Mouse (Mus musculus) CH12.LX (cell line): ENCODE measurements around the gene Tubb2b. TPM values are rescaled to one million over a fixed set of nuclear protein-coding genes. Genes with fewer than 3 reads are reported as not detected.

Source experiments
- DNase-seq: peaks from one replicate; pipeline ENCODE4 v3.0.0-alpha.2; 2013; ENCODE audit errors: extremely low read depth
- H3K27ac ChIP-seq: 2 replicates; pipeline ENCODE4 v1.5.1; 2012; ENCODE audit warnings: low read depth, mild to moderate bottlenecking, control low read depth, moderate library complexity; ENCODE audit not compliant: insufficient read depth
- H3K27me3 ChIP-seq: replicated peaks from 2 replicates; pipeline ENCODE3; 2012; ENCODE audit warnings: inconsistent platforms
- H3K36me3 ChIP-seq, 2 experiments: replicated peaks in 1 of 2; 2 replicates each; pipeline versions ENCODE3 to v1.6.1; 2012; ENCODE audit warnings: inconsistent platforms in 1 of 2, low read length in 1 of 2, mild to moderate bottlenecking in 1 of 2, mixed read lengths in 1 of 2, moderate library complexity in 1 of 2; ENCODE audit not compliant: control insufficient read depth in 1 of 2, insufficient read depth in 1 of 2
- H3K4me1 ChIP-seq, 2 experiments: 2 replicates each; pipeline ENCODE4 v1.6.1; 2012; ENCODE audit warnings: inconsistent platforms in 1 of 2, moderate library complexity in 1 of 2; ENCODE audit not compliant: insufficient read depth in 2 of 2, control insufficient read depth in 1 of 2
- H3K4me2 ChIP-seq: 2 replicates; pipeline ENCODE4 v1.6.1; 2012; ENCODE audit warnings: low read depth, mild to moderate bottlenecking, control low read depth; ENCODE audit not compliant: poor library complexity, insufficient read depth, severe bottlenecking
- H3K4me3 ChIP-seq, 3 experiments: fragments of 150-350 bp in 1 of 3; sonication (generic) in 1 of 3; replicated peaks in 1 of 3; 2 replicates each; pipeline versions ENCODE3 to v1.5.1; 2011 to 2012; ENCODE audit warnings: low read depth in 2 of 3, low read length in 2 of 3, mild to moderate bottlenecking in 2 of 3, moderate library complexity in 2 of 3, control low read depth in 1 of 3, improper control_type of control experiment in 1 of 3, inconsistent platforms in 1 of 3, mixed read lengths in 1 of 3; ENCODE audit not compliant: poor library complexity in 1 of 3
- H3K79me2 ChIP-seq: replicated peaks from 2 replicates; pipeline ENCODE4 v1.6.1; 2012; ENCODE audit warnings: mild to moderate bottlenecking, moderate library complexity; ENCODE audit not compliant: control insufficient read depth, poor library complexity, insufficient read depth, severe bottlenecking; ENCODE audit errors: extremely low read depth
- H3K9ac ChIP-seq: 2 replicates; pipeline ENCODE4 v1.6.1; 2012; ENCODE audit warnings: low read depth, mild to moderate bottlenecking, control low read depth, moderate library complexity; ENCODE audit not compliant: insufficient read depth
- H3K9me3 ChIP-seq: replicated peaks from 2 replicates; pipeline ENCODE3; 2012; ENCODE audit warnings: low read length, inconsistent platforms, mixed read lengths
- BHLHE40 ChIP-seq: IDR thresholded peaks from 2 replicates; pipeline ENCODE4 v1.6.1; 2011; ENCODE audit warnings: mild to moderate bottlenecking, low read depth, low read length, improper control_type of control experiment
- CTCF ChIP-seq, 2 experiments: IDR thresholded peaks in 1 of 2; conservative IDR thresholded peaks in 1 of 2; 2 replicates each; pipeline ENCODE4 v1.5.1; 2011 to 2012; ENCODE audit warnings: low read depth in 2 of 2, low read length in 2 of 2, improper control_type of control experiment in 1 of 2, inconsistent platforms in 1 of 2, mild to moderate bottlenecking in 1 of 2, moderate library complexity in 1 of 2
- E2F4 ChIP-seq: IDR thresholded peaks from 2 replicates; pipeline ENCODE4 v1.6.1; 2011; ENCODE audit warnings: low read depth, low read length, improper control_type of control experiment; ENCODE audit not compliant: insufficient replicate concordance
- ELF1 ChIP-seq: IDR thresholded peaks from 2 replicates; pipeline ENCODE4 v1.6.1; 2014; ENCODE audit warnings: low read depth, mild to moderate bottlenecking, inconsistent platforms, low read length, improper control_type of control experiment
- EP300 ChIP-seq: IDR thresholded peaks from 2 replicates; pipeline ENCODE4 v1.6.1; 2011; ENCODE audit warnings: low read length, improper control_type of control experiment
- ETS1 ChIP-seq: conservative IDR thresholded peaks from 2 replicates; pipeline ENCODE4 v1.6.1; 2012; ENCODE audit warnings: low read depth, mild to moderate bottlenecking, inconsistent platforms, low read length, improper control_type of control experiment, moderate library complexity
- GABPA ChIP-seq: IDR thresholded peaks from 2 replicates; pipeline ENCODE4 v1.6.1; 2012; ENCODE audit warnings: low read depth, low read length, improper control_type of control experiment, inconsistent platforms; ENCODE audit not compliant: insufficient replicate concordance
- HCFC1 ChIP-seq: IDR thresholded peaks from 2 replicates; pipeline ENCODE4 v1.6.1; 2012; ENCODE audit warnings: low read depth, mild to moderate bottlenecking, inconsistent platforms, low read length, improper control_type of control experiment
- IRF4 ChIP-seq: IDR thresholded peaks from 2 replicates; pipeline ENCODE4 v1.6.1; 2014; ENCODE audit warnings: low read depth, mild to moderate bottlenecking, inconsistent platforms, low read length, improper control_type of control experiment
- JUND ChIP-seq: conservative IDR thresholded peaks from 2 replicates; pipeline ENCODE4 v1.6.1; 2011; ENCODE audit warnings: low read depth, low read length, improper control_type of control experiment
- KAT2A ChIP-seq: IDR thresholded peaks from 2 replicates; pipeline ENCODE4 v1.6.1; 2012; ENCODE audit warnings: low read length, improper control_type of control experiment, inconsistent platforms; ENCODE audit not compliant: insufficient replicate concordance
- MAX ChIP-seq: IDR thresholded peaks from 2 replicates; pipeline ENCODE4 v1.6.1; 2011; ENCODE audit warnings: low read length, improper control_type of control experiment
- MAZ ChIP-seq: IDR thresholded peaks from 2 replicates; pipeline ENCODE4 v1.6.1; 2012; ENCODE audit warnings: low read depth, mild to moderate bottlenecking, inconsistent platforms, low read length, improper control_type of control experiment, moderate library complexity
- MEF2A ChIP-seq: IDR thresholded peaks from 2 replicates; pipeline ENCODE4 v1.6.1; 2014; ENCODE audit warnings: low read depth, mild to moderate bottlenecking, inconsistent platforms, low read length, improper control_type of control experiment, borderline replicate concordance
- MYC ChIP-seq: IDR thresholded peaks from 2 replicates; pipeline ENCODE4 v1.6.1; 2011; ENCODE audit warnings: low read depth, mild to moderate bottlenecking, improper control_type of control experiment, low read length
- NRF1 ChIP-seq: IDR thresholded peaks from 2 replicates; pipeline ENCODE4 v1.6.1; 2014; ENCODE audit warnings: low read depth, mild to moderate bottlenecking, inconsistent platforms, low read length, improper control_type of control experiment, moderate library complexity
- PAX5 ChIP-seq: IDR thresholded peaks from 2 replicates; pipeline ENCODE4 v1.6.1; 2012; ENCODE audit warnings: low read length, inconsistent platforms, mixed read lengths
- POLR2A ChIP-seq: IDR thresholded peaks from 2 replicates; pipeline ENCODE4 v1.6.1; 2011; ENCODE audit warnings: low read depth, mild to moderate bottlenecking, improper control_type of control experiment, low read length
- POLR2AphosphoS2 ChIP-seq: IDR thresholded peaks from 2 replicates; pipeline ENCODE4 v1.6.1; 2011; ENCODE audit warnings: low read depth, low read length, improper control_type of control experiment
- RAD21 ChIP-seq: IDR thresholded peaks from 2 replicates; pipeline ENCODE4 v1.6.1; 2011; ENCODE audit warnings: low read depth, mild to moderate bottlenecking, low read length, improper control_type of control experiment, moderate library complexity
- RCOR1 ChIP-seq: conservative IDR thresholded peaks from 2 replicates; pipeline ENCODE4 v1.6.1; 2012; ENCODE audit warnings: low read depth, mild to moderate bottlenecking, inconsistent platforms, low read length, improper control_type of control experiment
- SMC3 ChIP-seq: IDR thresholded peaks from 2 replicates; pipeline ENCODE4 v1.6.1; 2011; ENCODE audit warnings: low read depth, low read length, improper control_type of control experiment
- TBP ChIP-seq: conservative IDR thresholded peaks from 2 replicates; pipeline ENCODE4 v1.6.1; 2011; ENCODE audit warnings: low read depth, low read length, improper control_type of control experiment
- TCF12 ChIP-seq: IDR thresholded peaks from 2 replicates; pipeline ENCODE4 v1.6.1; 2014; ENCODE audit warnings: low read depth, mild to moderate bottlenecking, inconsistent platforms, low read length, improper control_type of control experiment
- UBTF ChIP-seq: IDR thresholded peaks from 2 replicates; pipeline ENCODE4 v1.6.1; 2012; ENCODE audit warnings: low read depth, mild to moderate bottlenecking, inconsistent platforms, low read length, improper control_type of control experiment, moderate library complexity
- USF1 ChIP-seq: IDR thresholded peaks from 2 replicates; pipeline ENCODE4 v1.6.1; 2014; ENCODE audit warnings: low read depth, mild to moderate bottlenecking, inconsistent platforms, low read length, improper control_type of control experiment
- USF2 ChIP-seq: conservative IDR thresholded peaks from 2 replicates; pipeline ENCODE4 v1.6.1; 2011; ENCODE audit warnings: low read depth, low read length, improper control_type of control experiment
- ZC3H11A ChIP-seq: IDR thresholded peaks from 2 replicates; pipeline ENCODE4 v1.6.1; 2012; ENCODE audit warnings: low read depth, mild to moderate bottlenecking, inconsistent platforms, low read length, improper control_type of control experiment
- ZKSCAN1 ChIP-seq: IDR thresholded peaks from 2 replicates; pipeline ENCODE4 v1.6.1; 2012; ENCODE audit warnings: low read depth, inconsistent platforms, low read length, improper control_type of control experiment, borderline replicate concordance
- ZNF384 ChIP-seq: IDR thresholded peaks from 2 replicates; pipeline ENCODE4 v1.6.1; 2012; ENCODE audit warnings: low read depth, low read length, improper control_type of control experiment, inconsistent platforms
- dilution Hi-C: fragments of 300-500 bp; cut with MboI; formaldehyde crosslinking; loops from 2 replicates; pipeline ENCODE4 v1.14.3; 2020; ENCODE audit warnings: low sequenced_read_pairs; ENCODE audit not compliant: extremely low pct_unique_long_range_greater_than_20kb, extremely low pct_ligation_motif_present
- in situ Hi-C: fragments of 300-500 bp; cut with MboI; formaldehyde crosslinking; loops from 3 replicates; pipeline ENCODE4 v1.14.3; 2019; ENCODE audit warnings: low sequenced_read_pairs, low pct_ligation_motif_present, low pct_unique_long_range_greater_than_20kb, mixed read lengths
- polyA plus RNA-seq: library from polyadenylated mRNA; unstranded; fragments of >175 nt; gene quantifications from 2 replicates; pipeline ENCODE4 v1.2.1, GENCODE M21; 2012; ENCODE audit warnings: low read depth; ENCODE audit not compliant: insufficient read length
- total RNA-seq, 2 experiments: library from RNA; depleted of rRNA; stranded (reverse); fragments of 300-350 nt in 1 of 2; fragments of >200 nt in 1 of 2; gene quantifications; 2 replicates each; pipeline ENCODE4 v1.2.3; 2012 to 2014

The Tubb2b gene
- total and polyA plus RNA-seq, 3 experiments, result 33.6 to 49.8 (median 38.4) TPM

DNA sequence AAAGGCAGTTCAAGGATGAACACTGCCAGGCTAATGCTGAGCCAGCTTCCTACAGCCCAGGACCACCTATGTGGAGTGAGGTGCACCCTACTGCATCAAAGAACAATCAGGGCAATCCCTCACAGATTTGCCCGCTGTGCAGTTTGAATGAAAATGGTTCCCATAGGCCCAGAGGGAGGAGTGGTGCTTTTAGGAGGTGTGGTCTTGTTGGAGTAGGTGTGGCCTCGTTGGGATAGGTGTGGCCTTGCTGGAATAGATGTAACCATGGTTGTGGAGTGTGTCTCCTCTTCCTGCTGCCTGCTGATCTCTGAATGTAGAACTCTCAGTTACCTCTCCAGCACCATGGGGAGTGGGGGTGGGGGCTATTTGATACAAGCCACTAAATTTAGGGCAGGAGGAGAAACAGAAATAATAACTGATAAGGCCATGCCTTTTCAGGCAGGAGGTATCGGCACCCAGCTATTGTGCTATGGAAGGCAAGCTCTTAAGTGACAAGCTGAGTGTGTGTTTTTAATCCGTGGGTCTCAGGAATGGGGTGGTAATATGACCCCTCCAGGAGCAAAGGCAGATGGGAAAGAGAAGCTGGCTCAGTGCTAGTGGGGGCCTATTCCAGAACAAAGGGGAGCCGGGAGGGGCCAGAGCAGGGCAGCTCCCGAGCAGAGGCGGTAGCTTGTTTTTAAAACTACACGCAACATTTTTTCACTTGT, 26.0 kb upstream of the Tubb2b start:
- Histone ChIP-seq H3K79me2 (no peaks in the 10 kb centered on the region), H3K4me1 (peaks cover 7 to 36% of the 10 kb centered on the region in 2 experiments)
- dilution Hi-C loops, result no loop called here
- no peak for TF ChIP-seq USF1
- TF ChIP-seq ETS1, result no peak
- TF ChIP-seq HCFC1, result no peak
- TF ChIP-seq BHLHE40, result no peak
- no peak for TF ChIP-seq ZKSCAN1
- no peak for TF ChIP-seq NRF1
- TF ChIP-seq SMC3, result no peak
- TF ChIP-seq ZNF384, result no peak
- no peak for TF ChIP-seq USF2
- TF ChIP-seq, all 38 proteins: peak for 0
- DNase-seq, result peak; percentile 69
- Histone ChIP-seq H3K9ac (no peak overlapping the region), H3K9me3 (peaks cover 4% of the 10 kb centered on the region), H3K36me3 (no peaks in the 10 kb centered on the region), H3K27me3 (no peaks in the 10 kb centered on the region), H3K27ac (no peak overlapping the region), H3K4me2 (no peak overlapping the region), H3K4me3 (no peak overlapping the region)
- in situ Hi-C loops, result loop anchor here (10.0 kb wide), 1 partner anchor 201 kb away; no protein-coding TSS in a partner anchor

GRCm38 (mm10) chr13:34154931-34155272, 24.6 kb upstream of the Tubb2b start:
- no peak overlapping the region for H3K9ac ChIP-seq
- no peak overlapping the region for H3K27ac ChIP-seq
- peaks cover 4% of the 10 kb centered on the region for H3K9me3 ChIP-seq
- H3K36me3 ChIP-seq, result no peaks in the 10 kb centered on the region
- in situ Hi-C loops (loop anchor here (10.0 kb wide), 1 partner anchor 200 kb away; no protein-coding TSS in a partner anchor), dilution Hi-C loops (no loop called here)
- H3K4me1 ChIP-seq, result peaks cover 6 to 31% of the 10 kb centered on the region in 2 experiments
- DNase-seq, result peak; percentile 84
- H3K27me3 ChIP-seq, result no peaks in the 10 kb centered on the region
- peak overlapping the region; percentile 95 for H3K4me2 ChIP-seq
- peak overlapping the region in 2 of 3 experiments; percentile 34 to 46 for H3K4me3 ChIP-seq
- H3K79me2 ChIP-seq, result no peaks in the 10 kb centered on the region
- TF ChIP-seq POLR2AphosphoS2 (no peak), PAX5 (no peak), GABPA (no peak), ZNF384 (no peak), BHLHE40 (0 out of 2 replicates have a peak, but pooled peaks have one; percentile 17), RCOR1 (0 out of 2 replicates have a peak, but pooled peaks have one; percentile 37), IRF4 (peak; percentile 54), POLR2A (no peak), ETS1 (no peak), MAZ (no peak), E2F4 (no peak), UBTF (no peak), NRF1 (no peak), ELF1 (peak; percentile 39; the same call in 1 of the 2 replicates), CTCF (conservative IDR thresholded peaks at IDR 0.05 in 1 of 2, IDR thresholded peaks at IDR 0.05 in 1 of 2; ENCODE audit: low read depth in 2 of 2, low read length in 2 of 2) (peak; percentile 60 to 74), USF2 (no peak), ZKSCAN1 (no peak), TBP (no peak), TCF12 (0 out of 2 replicates have a peak, but pooled peaks have one; percentile 29), MYC (peak; percentile 57), ZC3H11A (peak; percentile 34; the same call in 1 of the 2 replicates), MAX (peak; percentile 49; the same call in 1 of the 2 replicates), EP300 (0 out of 2 replicates have a peak, but pooled peaks have one; percentile 23), JUND (no peak), RAD21 (peak; percentile 52), KAT2A (no peak), MEF2A (no peak)
